Mouse (Mus musculus): ENCODE results near the gene Slc26a6. TPM values are rescaled to one million over a fixed set of nuclear protein-coding genes. Genes with fewer than 3 reads are reported as not detected.

Gene Slc26a6
- polyA plus RNA-seq, 1 experiment, result 10.1 TPM

GRCm38 (mm10) chr9:108819495-108819894 lies 33.6 kb upstream of the Slc26a6 start:
- no peak overlapping the region for H3K27ac ChIP-seq (ENCODE audit: insufficient read depth, low read length)
- TF ChIP-seq CTCF (IDR thresholded peaks at IDR 0.05; ENCODE audit: borderline replicate concordance, insufficient read depth, low read length) (peak; percentile 48; the same call in 1 of the 2 replicates), POLR2A (IDR thresholded peaks at IDR 0.05; ENCODE audit: low read depth, low read length) (no peak)
- H3K4me3 ChIP-seq (ENCODE audit: insufficient read depth, low read length), result no peak overlapping the region
- no peaks in the 10 kb centered on the region for H3K4me1 ChIP-seq (ENCODE audit: control insufficient read depth, insufficient read depth, low read length)

- no peak for TF ChIP-seq POLR2A (IDR thresholded peaks at IDR 0.05; ENCODE audit: low read depth, low read length)
- no peak for TF ChIP-seq CTCF (IDR thresholded peaks at IDR 0.05; ENCODE audit: borderline replicate concordance, insufficient read depth, low read length)
- Histone ChIP-seq H3K4me3 (ENCODE audit: insufficient read depth, low read length) (no peak overlapping the region), H3K27ac (ENCODE audit: insufficient read depth, low read length) (no peak overlapping the region), H3K4me1 (ENCODE audit: control insufficient read depth, insufficient read depth, low read length) (no peaks in the 10 kb centered on the region)
These were observed 33.0 kb upstream of the Slc26a6 start for GRCm38 (mm10) chr9:108820077-108820476.

- Histone ChIP-seq H3K27ac (ENCODE audit: insufficient read depth, low read length) (no peak overlapping the region), H3K4me3 (ENCODE audit: insufficient read depth, low read length) (no peak overlapping the region), H3K4me1 (ENCODE audit: control insufficient read depth, insufficient read depth, low read length) (no peaks in the 10 kb centered on the region)
- TF ChIP-seq POLR2A (IDR thresholded peaks at IDR 0.05; ENCODE audit: low read depth, low read length), result no peak
- TF ChIP-seq CTCF (IDR thresholded peaks at IDR 0.05; ENCODE audit: borderline replicate concordance, insufficient read depth, low read length), result no peak
These were observed 28.9 kb upstream of the Slc26a6 start for GRCm38 (mm10) chr9:108824144-108824685.

- TF ChIP-seq CTCF (IDR thresholded peaks at IDR 0.05; ENCODE audit: borderline replicate concordance, insufficient read depth, low read length), result no peak
- TF ChIP-seq POLR2A (IDR thresholded peaks at IDR 0.05; ENCODE audit: low read depth, low read length), result no peak
- Histone ChIP-seq H3K4me1 (ENCODE audit: control insufficient read depth, insufficient read depth, low read length) (no peaks in the 10 kb centered on the region), H3K27ac (ENCODE audit: insufficient read depth, low read length) (no peak overlapping the region), H3K4me3 (ENCODE audit: insufficient read depth, low read length) (no peak overlapping the region)
These were observed 28.2 kb upstream of the Slc26a6 start for GRCm38 (mm10) chr9:108824755-108825413.

GRCm38 (mm10) chr9:108825820-108826699 lies 27.0 kb upstream of the Slc26a6 start, which contains the start of gene Celsr3:
Gene Celsr3 (plus strand): TSS chr9:108826320.
- no peak within 1 kb of the TSS for H3K27ac ChIP-seq (ENCODE audit: insufficient read depth, low read length)
- peak within 1 kb of the TSS; percentile 25 for H3K4me3 ChIP-seq (ENCODE audit: insufficient read depth, low read length)
- H3K4me1 ChIP-seq (ENCODE audit: control insufficient read depth, insufficient read depth, low read length), result no peaks in the 10 kb centered on the region
- TF ChIP-seq POLR2A (IDR thresholded peaks at IDR 0.05; ENCODE audit: low read depth, low read length), result no peak

GRCm38 (mm10) chr9:108826700-108827340 lies 26.3 kb upstream of the Slc26a6 start:
- H3K4me1 ChIP-seq (ENCODE audit: control insufficient read depth, insufficient read depth, low read length), result no peaks in the 10 kb centered on the region
- TF ChIP-seq POLR2A (IDR thresholded peaks at IDR 0.05; ENCODE audit: low read depth, low read length) (no peak), CTCF (IDR thresholded peaks at IDR 0.05; ENCODE audit: borderline replicate concordance, insufficient read depth, low read length) (no peak)
- no peak overlapping the region for H3K27ac ChIP-seq (ENCODE audit: insufficient read depth, low read length)
- peak overlapping the region; percentile 25 for H3K4me3 ChIP-seq (ENCODE audit: insufficient read depth, low read length)

- TF ChIP-seq POLR2A (IDR thresholded peaks at IDR 0.05; ENCODE audit: low read depth, low read length) (no peak), CTCF (IDR thresholded peaks at IDR 0.05; ENCODE audit: borderline replicate concordance, insufficient read depth, low read length) (peak; percentile 23; the same call in 1 of the 2 replicates)
- H3K4me1 ChIP-seq (ENCODE audit: control insufficient read depth, insufficient read depth, low read length), result no peaks in the 10 kb centered on the region
- H3K4me3 ChIP-seq (ENCODE audit: insufficient read depth, low read length), result peak overlapping the region; percentile 25; the same call in 1 of the 2 replicates
- no peak overlapping the region for H3K27ac ChIP-seq (ENCODE audit: insufficient read depth, low read length)
These were observed 25.6 kb upstream of the Slc26a6 start for GRCm38 (mm10) chr9:108827454-108827853.

- TF ChIP-seq CTCF (IDR thresholded peaks at IDR 0.05; ENCODE audit: borderline replicate concordance, insufficient read depth, low read length) (no peak), POLR2A (IDR thresholded peaks at IDR 0.05; ENCODE audit: low read depth, low read length) (no peak)
- no peak overlapping the region for H3K27ac ChIP-seq (ENCODE audit: insufficient read depth, low read length)
These were observed 25.2 kb upstream of the Slc26a6 start for GRCm38 (mm10) chr9:108827906-108828305.

GRCm38 (mm10) chr9:108831637-108832036 lies 21.4 kb upstream of the Slc26a6 start:
- TF ChIP-seq POLR2A (IDR thresholded peaks at IDR 0.05; ENCODE audit: low read depth, low read length) (no peak), CTCF (IDR thresholded peaks at IDR 0.05; ENCODE audit: borderline replicate concordance, insufficient read depth, low read length) (no peak)
- peak overlapping the region; percentile 48; the same call in 1 of the 2 replicates for H3K4me3 ChIP-seq (ENCODE audit: insufficient read depth, low read length)
- no peak overlapping the region for H3K27ac ChIP-seq (ENCODE audit: insufficient read depth, low read length)
- no peaks in the 10 kb centered on the region for H3K4me1 ChIP-seq (ENCODE audit: control insufficient read depth, insufficient read depth, low read length)

More at GRCm38 (mm10) chr9:108827906-108828305, 25.2 kb upstream of the Slc26a6 start:
- H3K4me3 ChIP-seq (ENCODE audit: insufficient read depth, low read length), result no peak overlapping the region
- no peaks in the 10 kb centered on the region for H3K4me1 ChIP-seq (ENCODE audit: control insufficient read depth, insufficient read depth, low read length)
